Mouse (Mus musculus) c-Kit-positive CD71-negative TER-119-negative erythroid progenitor cells, embryonic 14.5 days (primary cell): ENCODE results near the gene Atf2.
"Not testable (repeated sequence)": the region's sequence is repeated elsewhere in the genome, so short reads cannot be mapped to it uniquely, and the experiment has no call there.

Experiments used
- DNase-seq: peaks from one replicate; pipeline ENCODE4 v3.0.0-alpha.2; 2013; ENCODE audit warnings: low read depth

Atf2 gene

GRCm38 (mm10) chr2:73892464-73893296 lies at the start of gene Atf2:
Gene Atf2, minus strand, starts transcription at chr2:73892639.
- DNase-seq, result peak; percentile 99

- DNase-seq, result no peak
Observed at GRCm38 (mm10) chr2:73941281-73941680, 48.8 kb upstream of the Atf2 start.

GRCm38 (mm10) chr2:73940471-73940870 lies 48.0 kb upstream of the Atf2 start:
- no peak for DNase-seq

- DNase-seq, result no peak
Observed at GRCm38 (mm10) chr2:73938896-73939295, 46.5 kb upstream of the Atf2 start.

- DNase-seq, result no peak
Observed at GRCm38 (mm10) chr2:73932676-73933313, 40.4 kb upstream of the Atf2 start.

- DNase-seq, result no peak
Observed at GRCm38 (mm10) chr2:73927711-73928110, 35.3 kb upstream of the Atf2 start.

GRCm38 (mm10) chr2:73925539-73925938 lies 33.1 kb upstream of the Atf2 start:
- DNase-seq, result no peak

GRCm38 (mm10) chr2:73925089-73925488 lies 32.6 kb upstream of the Atf2 start:
- no peak for DNase-seq

GRCm38 (mm10) chr2:73919642-73920041 lies 27.2 kb upstream of the Atf2 start:
- DNase-seq, result no peak

- DNase-seq, result no peak
Observed at GRCm38 (mm10) chr2:73912264-73912663, 19.8 kb upstream of the Atf2 start.

- peak; percentile 71 for DNase-seq
Observed at GRCm38 (mm10) chr2:73911175-73911700, 18.8 kb upstream of the Atf2 start, which contains the start of gene Atp5g3. Gene Atp5g3, minus strand, starts transcription at chr2:73911326.

- DNase-seq, result no peak
Observed at GRCm38 (mm10) chr2:73910571-73911174, 18.2 kb upstream of the Atf2 start.

GRCm38 (mm10) chr2:73909116-73909515 lies 16.7 kb upstream of the Atf2 start:
- no peak for DNase-seq

GRCm38 (mm10) chr2:73904679-73905078 lies 12.2 kb upstream of the Atf2 start:
- DNase-seq, result not testable (repeated sequence)

- no peak for DNase-seq
Observed at GRCm38 (mm10) chr2:73903536-73903935, 11.1 kb upstream of the Atf2 start.

- DNase-seq, result not testable (repeated sequence)
Observed at GRCm38 (mm10) chr2:73902328-73902727, 9.9 kb upstream of the Atf2 start.

GRCm38 (mm10) chr2:73901169-73901568 lies 8.7 kb upstream of the Atf2 start:
- DNase-seq, result no peak

- DNase-seq, result no peak
Observed at GRCm38 (mm10) chr2:73900364-73900763, 7.9 kb upstream of the Atf2 start.

- DNase-seq, result not testable (repeated sequence)
Observed at GRCm38 (mm10) chr2:73896919-73897318, 4.5 kb upstream of the Atf2 start.

- no peak for DNase-seq
Observed at GRCm38 (mm10) chr2:73893473-73894270, 1.2 kb upstream of the Atf2 start.

- no peak for DNase-seq
Observed at GRCm38 (mm10) chr2:73891701-73892463, 557 bp downstream of the Atf2 start.
